Mouse (Mus musculus): ENCODE data around the gene Stk26.
A peak's percentile ranks its signal among the peaks of the same experiment; 100 is the strongest.

Gene Stk26

DNA sequence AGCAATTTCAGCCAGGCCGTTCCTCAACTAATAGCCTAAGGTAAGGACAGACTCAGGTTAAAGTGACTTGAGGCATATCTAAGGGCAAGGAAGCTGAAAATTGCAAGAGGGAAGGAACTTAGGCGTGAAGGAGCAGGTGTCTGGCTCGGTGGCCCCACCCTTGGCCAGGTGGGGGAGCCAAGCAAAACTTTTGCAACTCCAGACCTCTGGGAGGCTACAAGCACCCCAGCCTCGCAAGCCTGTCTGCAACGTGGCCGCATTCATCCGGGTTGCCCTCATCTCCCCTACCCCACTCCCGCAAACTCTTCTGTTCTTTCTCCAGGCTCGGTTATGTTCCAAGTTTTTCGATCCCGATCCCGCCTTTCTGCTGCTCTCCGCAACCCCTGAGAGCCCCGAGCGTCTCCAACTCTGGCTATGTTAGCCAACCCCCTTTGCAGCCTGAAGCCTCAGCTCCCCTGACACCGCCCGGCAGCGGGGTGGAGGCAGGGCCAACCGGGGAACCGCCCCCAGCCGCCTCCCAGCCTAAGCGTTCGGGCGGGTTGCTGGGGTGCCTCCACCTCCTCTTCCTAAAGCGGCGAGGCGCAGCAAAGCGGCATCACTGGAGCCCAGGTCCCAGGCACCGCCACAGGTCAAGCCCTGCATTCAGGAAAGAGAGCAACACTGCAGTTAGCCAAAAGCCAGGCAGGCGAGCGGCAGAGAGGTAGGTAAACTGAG lies at the start of gene Stk26:
Gene Stk26 (plus strand): TSS at position 201 of the 714 bp plus-strand sequence.
- peak; percentile 32 for DNase-seq (ENCODE audit: low spot score)

DNA sequence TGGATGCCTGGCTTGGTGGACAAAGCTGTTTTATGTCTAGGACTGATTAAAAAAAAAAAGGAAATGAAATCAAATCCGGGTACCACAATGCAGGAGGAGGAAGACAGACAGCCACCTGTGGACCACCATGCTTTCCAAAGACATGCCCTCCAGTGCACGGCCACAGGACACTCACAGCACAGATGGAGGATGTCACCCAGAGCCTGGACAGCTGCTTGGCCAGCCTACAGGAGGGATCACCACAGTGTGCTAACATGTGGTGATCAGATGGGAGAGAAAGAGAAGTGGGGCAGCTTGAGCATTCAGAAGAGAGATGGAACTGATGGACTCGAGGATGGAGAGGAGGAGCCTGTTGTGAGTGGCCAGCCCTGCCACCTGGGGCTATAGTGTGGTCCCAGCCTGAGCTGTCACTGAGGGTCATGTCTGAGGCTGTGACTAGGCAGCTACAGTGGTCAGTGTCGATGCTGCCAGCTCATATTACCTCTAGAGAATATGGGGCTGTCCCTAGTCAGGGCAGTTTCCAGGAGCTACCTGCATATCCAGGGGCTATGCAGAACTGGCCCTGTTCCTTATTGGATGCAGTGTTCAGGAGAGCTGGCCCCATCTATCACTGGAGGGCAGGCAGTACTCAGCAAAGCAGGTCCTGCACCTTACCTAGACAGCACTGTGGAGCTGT lies 47.7 kb upstream of the Stk26 start:
- no peak for DNase-seq (ENCODE audit: low spot score)

- DNase-seq (ENCODE audit: low spot score): no peak
Measured at GRCm38 (mm10) chrX:50797798-50798197, 43.0 kb upstream of the Stk26 start.

DNA sequence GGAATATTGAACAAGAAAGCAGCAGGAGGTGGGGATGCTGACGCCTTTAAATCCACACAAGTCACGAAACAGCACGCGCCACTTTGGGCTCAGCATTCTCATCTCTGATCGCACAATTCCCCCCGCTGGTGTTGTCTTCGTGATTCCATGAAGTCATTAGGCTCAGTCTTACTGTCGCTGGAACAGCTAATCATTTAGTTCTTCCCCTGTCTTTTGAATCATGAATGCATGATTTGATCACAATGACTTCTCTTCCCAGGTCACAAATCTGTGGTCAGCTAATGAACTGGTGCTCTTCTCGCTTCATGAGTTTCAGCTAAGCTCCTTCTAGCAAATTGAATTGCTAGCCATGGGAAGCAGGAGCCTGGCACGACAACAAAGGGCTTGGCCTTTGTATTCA lies 42.3 kb upstream of the Stk26 start:
- no peak for DNase-seq (ENCODE audit: low spot score)

GRCm38 (mm10) chrX:50799656-50800188 lies 41.1 kb upstream of the Stk26 start:
- no peak for DNase-seq (ENCODE audit: low spot score)

GRCm38 (mm10) chrX:50805654-50806053 lies 35.2 kb upstream of the Stk26 start:
- no peak for DNase-seq (ENCODE audit: low spot score)

DNA sequence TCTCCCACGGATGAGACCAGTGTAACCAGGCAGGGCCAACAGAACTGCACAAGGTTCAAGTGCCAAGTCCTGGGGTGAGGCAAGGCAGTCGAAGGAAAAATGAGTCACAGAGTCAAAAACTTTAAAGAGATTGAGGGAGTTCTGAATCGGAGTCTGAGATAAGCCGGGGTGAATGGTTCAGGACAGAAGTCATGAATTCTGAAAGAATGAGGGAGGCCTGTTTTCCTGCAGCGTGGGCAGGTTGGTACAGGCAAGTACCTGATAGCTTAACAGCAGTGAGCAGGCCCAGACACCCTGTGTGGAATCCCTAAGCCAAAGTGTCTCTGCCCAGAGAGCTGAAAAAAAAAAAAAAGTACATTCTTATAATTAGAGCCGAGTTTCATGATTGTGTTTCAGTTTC lies 17.0 kb upstream of the Stk26 start:
- DNase-seq (ENCODE audit: low spot score): no peak

DNA sequence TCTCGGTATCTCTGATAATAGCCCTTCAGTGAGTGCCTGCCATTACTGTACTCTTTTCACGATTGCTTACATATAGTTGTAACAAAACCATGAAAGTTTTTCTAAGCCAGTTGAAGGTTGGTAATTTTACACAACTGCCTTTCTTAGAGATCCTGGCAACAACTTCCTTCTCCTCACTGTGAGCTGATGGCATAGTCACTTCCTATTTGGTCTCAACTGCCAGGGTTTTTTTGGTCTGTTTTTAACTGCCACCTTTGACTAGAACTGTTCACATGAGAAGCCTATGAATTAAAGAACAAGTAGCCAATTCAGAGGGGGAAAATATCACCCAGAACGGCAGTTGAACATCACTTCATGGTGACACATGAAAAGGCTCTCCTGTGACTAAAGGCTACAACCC lies 5.3 kb upstream of the Stk26 start:
- no peak for DNase-seq (ENCODE audit: low spot score)

GRCm38 (mm10) chrX:50836029-50836691 lies 4.7 kb upstream of the Stk26 start:
- no peak for DNase-seq (ENCODE audit: low spot score)

DNA sequence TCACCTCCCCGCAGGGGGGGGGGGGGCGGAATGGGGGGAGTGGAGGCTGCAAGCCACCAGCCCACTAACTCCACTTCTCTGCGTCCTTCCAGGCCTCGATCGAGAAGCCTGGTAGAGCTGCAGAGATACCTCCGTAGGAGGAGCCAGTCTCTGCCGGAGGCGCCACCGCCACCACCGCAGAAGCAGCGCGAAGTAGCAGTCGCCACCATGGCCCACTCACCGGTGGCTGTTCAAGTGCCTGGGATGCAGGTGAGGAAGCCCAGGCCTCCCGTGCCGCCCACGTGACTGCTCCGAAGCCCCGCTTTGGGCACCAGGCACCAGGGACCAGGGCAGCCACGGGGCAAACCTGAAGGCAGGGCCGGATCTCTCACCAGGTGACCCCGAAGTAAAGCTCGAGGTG lies 740 bp downstream of the Stk26 start:
- DNase-seq (ENCODE audit: low spot score): no peak

DNA sequence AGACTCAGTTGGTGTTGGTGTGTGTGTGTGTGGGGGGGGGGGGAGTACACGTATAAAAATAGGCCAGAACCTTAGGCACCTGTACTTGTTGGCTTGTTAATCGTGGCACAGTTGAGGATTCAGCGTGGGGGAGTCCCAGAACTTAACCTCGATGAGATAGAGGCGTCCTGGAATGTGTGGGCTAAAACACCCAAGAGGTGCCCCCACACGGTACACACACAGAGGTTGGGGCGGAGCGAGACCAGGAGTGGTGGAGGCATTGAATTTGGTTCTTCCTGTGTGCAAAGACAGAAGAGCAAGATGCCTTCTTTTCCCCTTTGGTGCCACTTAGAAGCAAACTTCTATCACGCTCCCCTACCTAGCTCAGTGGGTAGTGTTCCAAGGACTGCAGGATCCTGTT lies 1.2 kb downstream of the Stk26 start:
- no peak for DNase-seq (ENCODE audit: low spot score)

DNA sequence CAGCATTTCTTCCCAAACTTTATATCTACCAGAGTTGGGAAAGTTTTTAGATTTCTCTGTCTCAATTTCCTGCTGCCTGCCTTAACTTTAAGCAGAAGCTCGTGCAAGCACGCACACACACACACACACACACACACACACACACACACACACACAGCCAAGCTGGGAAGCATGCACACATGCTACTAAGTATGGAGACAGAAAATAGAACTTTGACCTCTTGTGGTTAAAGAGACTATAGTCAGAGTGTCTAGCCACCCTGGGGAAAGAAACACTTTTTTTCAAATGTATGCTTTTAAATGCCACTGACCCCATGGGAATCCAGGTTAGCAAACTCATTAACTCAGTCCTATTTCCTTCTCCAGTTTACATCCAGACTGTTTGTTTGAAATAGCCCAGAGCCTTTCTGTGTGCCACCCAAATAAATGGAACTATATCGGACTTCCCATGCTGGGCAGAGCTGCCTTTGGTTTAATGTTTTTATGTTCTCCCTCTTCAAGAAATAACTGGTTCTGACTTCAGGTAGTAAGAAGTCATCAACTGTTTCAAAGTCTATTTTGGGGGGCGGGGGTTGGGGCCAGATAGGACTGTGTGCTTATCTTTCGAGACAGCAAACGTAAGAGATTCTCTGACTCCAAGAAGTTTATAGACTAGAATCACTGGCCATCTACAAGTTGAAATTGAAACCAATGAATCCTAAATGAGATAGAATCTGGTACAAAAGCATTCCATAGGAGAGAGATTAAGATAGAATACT lies 9.8 kb downstream of the Stk26 start:
- DNase-seq (ENCODE audit: low spot score): no peak

- no peak for DNase-seq (ENCODE audit: low spot score)
Measured at GRCm38 (mm10) chrX:50863771-50864170, 22.9 kb downstream of the Stk26 start.

GRCm38 (mm10) chrX:50864734-50865133 lies 23.9 kb downstream of the Stk26 start:
- no peak for DNase-seq (ENCODE audit: low spot score)

GRCm38 (mm10) chrX:50874246-50875002 lies 33.6 kb downstream of the Stk26 start:
- DNase-seq (ENCODE audit: low spot score): no peak

GRCm38 (mm10) chrX:50887999-50888398 lies 47.2 kb downstream of the Stk26 start:
- no peak for DNase-seq (ENCODE audit: low spot score)

DNA sequence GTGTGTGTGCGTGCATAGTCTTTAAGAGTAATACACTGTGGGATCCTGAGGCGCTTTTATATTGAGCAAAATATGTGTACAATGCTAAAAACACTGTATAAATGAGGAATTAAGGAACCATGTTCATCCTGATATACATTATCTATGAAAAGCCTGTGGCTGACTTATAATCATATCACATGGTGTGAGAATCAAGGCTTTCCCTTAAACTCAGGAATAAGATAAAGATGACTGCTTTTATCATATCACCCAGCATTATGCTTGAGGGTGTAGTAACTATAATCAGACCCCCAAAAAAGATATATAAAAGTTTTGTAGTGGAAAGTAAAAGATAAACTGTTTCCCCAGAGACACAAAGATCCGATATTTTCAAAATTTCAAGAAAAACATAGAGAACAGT lies 62.6 kb downstream of the Stk26 start:
- DNase-seq (ENCODE audit: low spot score): no peak

DNA sequence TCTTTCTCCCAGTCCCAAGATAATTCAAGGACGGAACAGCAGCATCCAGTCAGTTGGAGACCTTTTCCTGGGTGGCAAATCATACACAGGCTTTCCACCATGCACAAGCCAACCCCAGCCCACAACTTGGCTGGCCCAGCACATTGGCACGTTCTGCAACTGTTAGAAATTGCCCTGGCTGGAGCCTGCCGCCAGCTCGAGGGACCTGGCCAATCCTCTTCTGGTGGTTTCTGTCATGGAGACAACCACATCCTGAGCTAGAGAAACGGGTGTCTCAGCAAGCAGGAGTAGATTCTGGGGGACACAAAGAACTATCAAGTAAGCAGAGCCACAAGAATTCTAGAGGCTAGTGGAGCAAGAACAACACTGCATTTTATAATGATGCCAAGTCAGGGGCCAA lies 69.1 kb downstream of the Stk26 start:
- no peak for DNase-seq (ENCODE audit: low spot score)

DNA sequence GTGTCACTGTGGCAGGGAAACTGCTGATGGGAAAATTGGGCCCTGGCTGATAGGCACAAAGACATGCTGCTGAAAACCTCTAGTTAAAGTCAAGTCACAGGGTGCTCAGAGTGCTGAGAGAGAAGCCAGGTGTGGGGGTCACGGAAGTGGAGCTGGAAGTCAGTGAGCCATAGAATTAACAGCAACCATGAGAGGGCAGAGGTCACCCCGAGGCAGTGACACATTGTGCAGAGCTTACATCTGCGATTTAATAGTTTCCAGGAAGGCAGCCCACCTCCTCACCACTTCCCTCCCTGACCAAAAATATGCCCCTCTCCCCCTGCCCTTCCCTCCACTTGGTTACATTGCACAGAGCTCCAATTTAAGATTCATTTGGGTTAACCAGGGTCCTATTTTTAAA lies 76.5 kb downstream of the Stk26 start:
- DNase-seq (ENCODE audit: low spot score): no peak

GRCm38 (mm10) chrX:50918754-50919153 lies 77.9 kb downstream of the Stk26 start:
- no peak for DNase-seq (ENCODE audit: low spot score)

- peak; percentile 13 for DNase-seq (ENCODE audit: low spot score)
Measured at GRCm38 (mm10) chrX:50924629-50925364, 84.0 kb downstream of the Stk26 start.

Measured in layer of hippocampus, adult 11-12 months (tissue).